Mouse (Mus musculus) R1 (cell line): ENCODE data around the gene Sft2d2.

Source experiments
- DNase-seq: peaks from one replicate; pipeline ENCODE4 v3.0.0-alpha.2; 2018; ENCODE audit warnings: low read depth, low spot score

Sft2d2 gene

DNA sequence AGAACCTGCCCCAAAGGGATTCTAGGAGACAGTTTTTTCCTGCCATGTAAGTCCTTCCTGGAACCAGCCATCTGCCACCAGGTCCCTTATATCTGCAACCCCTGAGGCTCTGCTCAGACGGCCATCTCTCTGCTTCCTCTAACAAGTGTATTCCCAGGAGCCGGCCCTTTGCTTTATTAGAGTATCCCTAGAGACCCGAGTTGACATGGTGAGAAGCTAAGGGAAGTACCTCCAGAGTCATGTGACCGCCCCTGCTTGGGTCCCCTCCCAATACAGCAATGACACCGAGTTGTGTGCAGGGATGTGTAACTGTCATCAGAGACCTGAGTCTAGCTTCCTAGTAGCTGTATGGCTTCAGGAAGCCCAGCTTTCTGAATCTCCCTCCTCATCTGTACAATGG is 61.0 kb downstream of the Sft2d2 start:
- no peak for DNase-seq

DNA sequence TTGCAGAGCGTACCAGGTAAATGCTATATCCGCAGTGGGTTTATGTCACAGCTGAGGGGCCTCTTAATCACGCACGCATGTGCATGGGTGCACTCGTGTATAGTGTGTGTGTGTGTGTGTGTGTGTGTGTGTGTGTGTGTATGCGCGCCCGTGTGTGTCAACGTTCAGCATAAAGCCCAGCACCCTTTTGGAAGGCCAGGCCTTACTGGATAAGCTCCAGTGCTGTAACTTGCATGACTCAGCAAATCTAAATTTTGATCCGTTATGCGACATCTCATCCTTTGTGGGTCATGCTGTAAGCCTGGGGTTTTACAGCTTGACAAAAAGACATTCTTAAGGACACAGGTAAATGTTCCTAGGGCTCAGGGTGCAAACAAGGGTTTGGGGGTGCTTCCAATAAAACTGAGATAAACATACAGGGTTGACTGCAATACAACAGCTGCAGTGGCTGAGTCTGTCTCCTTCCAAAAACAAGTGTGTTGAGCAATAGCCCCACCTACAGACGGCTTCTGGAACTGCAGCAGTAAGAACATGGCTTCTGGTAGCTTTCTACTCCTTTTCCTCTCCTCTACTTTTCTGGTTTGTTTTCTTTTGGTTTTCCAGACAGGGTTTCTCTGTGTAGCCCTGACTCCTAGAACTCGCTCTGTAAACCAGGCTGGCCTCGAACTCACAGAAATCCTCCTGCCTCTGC is 61.9 kb downstream of the Sft2d2 start:
- DNase-seq = peak; percentile 90

GRCm38 (mm10) chr1:165129573-165129972 is 64.7 kb downstream of the Sft2d2 start:
- no peak for DNase-seq
